Mouse (Mus musculus): ENCODE measurements at regions not wholly inside any gene's neighbourhood (a gene's known extent, or its start where the extent isn't known, plus 50 kb on each side); places are given as distances from the start of the nearest gene placed in this dataset.

DNA sequence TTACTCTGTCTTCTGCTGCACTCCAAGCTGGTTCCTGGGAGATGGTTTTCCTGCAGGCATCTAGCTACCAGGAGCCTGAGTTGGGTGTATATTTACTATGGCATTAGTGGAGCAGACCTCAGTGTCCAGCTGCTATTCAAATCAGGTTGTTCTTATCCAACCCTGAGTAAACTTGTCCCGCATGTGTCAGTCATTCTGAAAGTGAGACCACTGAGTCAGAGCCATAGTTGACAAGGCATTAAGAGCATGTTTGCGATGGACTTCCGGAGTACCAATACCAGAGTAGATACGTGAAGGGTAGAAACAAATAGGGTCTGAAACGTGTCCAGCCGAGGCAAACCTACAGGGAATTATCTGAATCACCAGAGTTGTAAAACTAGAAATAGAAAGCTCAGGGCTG, 520.6 kb downstream of the Defb40 start:
- Histone ChIP-seq H3K4me3 (ENCODE audit: low read depth, low read length) (no peak overlapping the region), H3K9me3 (ENCODE audit: control insufficient read depth, low read length) (no peaks in the 10 kb centered on the region), H3K27ac (ENCODE audit: low read depth, low read length) (no peak overlapping the region), H3K27me3 (ENCODE audit: control insufficient read depth, insufficient read depth, low read length) (no peaks in the 10 kb centered on the region), H3K4me2 (ENCODE audit: low read depth, low read length, severe bottlenecking) (no peak overlapping the region), H3K36me3 (ENCODE audit: control insufficient read depth, insufficient read depth, low read length) (no peaks in the 10 kb centered on the region), H3K9ac (ENCODE audit: low read length) (no peak overlapping the region), H3K4me1 (replicated peaks; ENCODE audit: control insufficient read depth, insufficient read depth, low read length) (no peaks in the 10 kb centered on the region)
- DNase-seq (ENCODE audit: low spot score) (no peak), ATAC-seq (replicated peaks; ENCODE audit: low FRiP score) (no peak)
- 91% methylated on average over 6 of the region's 6 CpGs for WGBS

DNA sequence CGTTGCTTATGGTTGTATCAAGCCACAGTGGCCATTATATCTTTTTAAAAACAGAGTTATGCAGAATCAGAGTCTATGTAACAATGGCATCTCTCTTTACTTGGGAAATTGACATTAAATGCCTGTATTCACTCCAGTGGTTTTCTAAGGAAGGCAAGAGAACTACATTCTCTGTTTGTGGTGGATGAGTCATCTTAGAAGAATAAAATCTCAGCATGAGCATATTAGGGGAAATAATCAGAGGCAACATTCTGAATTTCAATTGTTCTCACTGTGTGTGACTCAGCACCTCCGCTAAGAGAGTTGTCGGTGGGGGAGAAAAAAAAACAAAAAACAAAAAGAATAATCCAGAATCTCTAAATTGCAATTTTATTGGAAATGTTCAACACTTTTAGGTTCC, 529.0 kb downstream of the Defb40 start:
- 85% methylated on average over 3 of the region's 3 CpGs for WGBS
- ATAC-seq (replicated peaks; ENCODE audit: low FRiP score) (no peak), DNase-seq (ENCODE audit: low spot score) (no peak)
- H3K27me3 ChIP-seq (ENCODE audit: control insufficient read depth, insufficient read depth, low read length) = no peaks in the 10 kb centered on the region
- no peak overlapping the region for H3K4me3 ChIP-seq (ENCODE audit: low read depth, low read length)
- no peaks in the 10 kb centered on the region for H3K36me3 ChIP-seq (ENCODE audit: control insufficient read depth, insufficient read depth, low read length)
- no peak overlapping the region for H3K27ac ChIP-seq (ENCODE audit: low read depth, low read length)
- H3K4me2 ChIP-seq (ENCODE audit: low read depth, low read length, severe bottlenecking) = no peak overlapping the region
- no peaks in the 10 kb centered on the region for H3K9me3 ChIP-seq (ENCODE audit: control insufficient read depth, low read length)
- H3K9ac ChIP-seq (ENCODE audit: low read length) = no peak overlapping the region
- H3K4me1 ChIP-seq (replicated peaks; ENCODE audit: control insufficient read depth, insufficient read depth, low read length) = no peaks in the 10 kb centered on the region

DNA sequence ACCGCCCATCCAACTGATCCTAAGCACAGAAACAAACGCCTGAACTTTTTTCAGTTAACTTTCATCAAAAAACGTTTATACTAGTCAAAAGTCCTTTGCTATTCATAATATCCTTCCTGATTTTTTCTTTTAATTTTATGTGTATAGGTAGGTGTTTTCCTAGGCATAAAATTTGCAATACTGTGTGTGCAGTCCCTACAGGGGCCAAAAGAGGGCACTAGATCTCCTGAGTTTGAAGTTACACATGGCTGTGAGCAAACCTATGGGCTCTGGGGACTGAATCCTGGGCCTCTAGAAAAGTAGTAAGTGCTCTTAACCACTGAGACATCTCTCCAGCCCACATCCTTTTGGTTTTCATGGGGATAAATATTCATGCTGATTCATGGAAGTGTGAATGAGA, 535.8 kb downstream of the Defb40 start:
- Histone ChIP-seq H3K27me3 (ENCODE audit: control insufficient read depth, insufficient read depth, low read length) (no peaks in the 10 kb centered on the region), H3K36me3 (ENCODE audit: control insufficient read depth, insufficient read depth, low read length) (no peaks in the 10 kb centered on the region), H3K4me1 (replicated peaks; ENCODE audit: control insufficient read depth, insufficient read depth, low read length) (no peaks in the 10 kb centered on the region), H3K27ac (ENCODE audit: low read depth, low read length) (no peak overlapping the region), H3K9ac (ENCODE audit: low read length) (no peak overlapping the region), H3K9me3 (ENCODE audit: control insufficient read depth, low read length) (no peaks in the 10 kb centered on the region), H3K4me2 (ENCODE audit: low read depth, low read length, severe bottlenecking) (no peak overlapping the region), H3K4me3 (ENCODE audit: low read depth, low read length) (no peak overlapping the region)
- 69% methylated on average over 3 of the region's 3 CpGs for WGBS
- DNase-seq (ENCODE audit: low spot score) (no peak), ATAC-seq (replicated peaks; ENCODE audit: low FRiP score) (no peak)

DNA sequence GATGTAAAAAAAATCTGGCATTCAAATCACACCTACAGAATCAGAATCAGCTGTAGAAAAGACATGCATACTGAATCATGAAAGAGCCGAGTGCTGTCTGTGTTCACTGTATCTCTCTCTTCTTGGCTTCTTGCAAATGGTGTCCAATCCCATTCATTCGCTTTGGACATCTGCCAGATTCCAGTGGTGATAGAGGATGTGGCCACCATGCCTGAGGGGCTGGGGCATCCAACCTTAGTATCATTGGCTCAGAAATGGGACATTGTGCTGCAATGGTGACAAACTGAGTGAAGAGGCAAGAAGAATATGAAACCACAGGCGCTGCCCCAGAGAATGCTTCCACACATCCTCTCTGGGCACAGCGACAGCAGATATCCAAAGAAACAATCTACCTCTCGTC, 555.2 kb downstream of the Defb40 start:
- ATAC-seq (replicated peaks; ENCODE audit: low FRiP score) (no peak), DNase-seq (ENCODE audit: low spot score) (no peak)
- H3K4me3 ChIP-seq (ENCODE audit: low read depth, low read length) = no peak overlapping the region
- H3K4me2 ChIP-seq (ENCODE audit: low read depth, low read length, severe bottlenecking) = no peak overlapping the region
- no peak overlapping the region for H3K27ac ChIP-seq (ENCODE audit: low read depth, low read length)
- H3K27me3 ChIP-seq (ENCODE audit: control insufficient read depth, insufficient read depth, low read length) = no peaks in the 10 kb centered on the region
- WGBS = 84% methylated on average over 5 of the region's 5 CpGs
- H3K9me3 ChIP-seq (ENCODE audit: control insufficient read depth, low read length) = no peaks in the 10 kb centered on the region; the same call in 1 of the 2 replicates
- H3K9ac ChIP-seq (ENCODE audit: low read length) = no peak overlapping the region
- no peaks in the 10 kb centered on the region for H3K4me1 ChIP-seq (replicated peaks; ENCODE audit: control insufficient read depth, insufficient read depth, low read length)
- no peaks in the 10 kb centered on the region for H3K36me3 ChIP-seq (ENCODE audit: control insufficient read depth, insufficient read depth, low read length)

DNA sequence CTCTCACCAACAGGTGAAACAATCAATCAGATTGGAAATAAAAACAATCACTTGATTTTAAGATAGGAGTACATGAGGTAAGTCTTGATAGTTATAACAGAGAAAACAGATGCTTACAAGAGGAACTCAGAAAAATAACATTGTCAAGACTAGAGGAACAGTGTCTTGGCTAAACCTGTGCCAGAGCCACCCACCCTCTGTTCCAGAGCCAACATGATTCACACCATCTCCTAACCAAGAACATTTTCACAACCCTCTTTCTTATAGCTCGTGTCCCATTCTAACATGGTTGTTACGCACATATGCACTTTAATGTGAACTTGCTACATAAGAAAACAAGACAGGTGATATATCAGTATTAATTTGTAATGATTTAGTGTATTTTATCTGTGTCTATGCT, 565.6 kb downstream of the Defb40 start:
- H3K27ac ChIP-seq (ENCODE audit: low read depth, low read length) = no peak overlapping the region
- H3K27me3 ChIP-seq (ENCODE audit: control insufficient read depth, insufficient read depth, low read length) = no peaks in the 10 kb centered on the region
- H3K4me3 ChIP-seq (ENCODE audit: low read depth, low read length) = no peak overlapping the region
- H3K9ac ChIP-seq (ENCODE audit: low read length) = no peak overlapping the region
- DNase-seq (ENCODE audit: low spot score) (no peak), ATAC-seq (replicated peaks; ENCODE audit: low FRiP score) (no peak)
- H3K4me2 ChIP-seq (ENCODE audit: low read depth, low read length, severe bottlenecking) = no peak overlapping the region
- H3K4me1 ChIP-seq (replicated peaks; ENCODE audit: control insufficient read depth, insufficient read depth, low read length) = no peaks in the 10 kb centered on the region
- no peaks in the 10 kb centered on the region for H3K9me3 ChIP-seq (ENCODE audit: control insufficient read depth, low read length)
- 88% methylated on average over 2 of the region's 2 CpGs for WGBS
- no peaks in the 10 kb centered on the region for H3K36me3 ChIP-seq (ENCODE audit: control insufficient read depth, insufficient read depth, low read length)

DNA sequence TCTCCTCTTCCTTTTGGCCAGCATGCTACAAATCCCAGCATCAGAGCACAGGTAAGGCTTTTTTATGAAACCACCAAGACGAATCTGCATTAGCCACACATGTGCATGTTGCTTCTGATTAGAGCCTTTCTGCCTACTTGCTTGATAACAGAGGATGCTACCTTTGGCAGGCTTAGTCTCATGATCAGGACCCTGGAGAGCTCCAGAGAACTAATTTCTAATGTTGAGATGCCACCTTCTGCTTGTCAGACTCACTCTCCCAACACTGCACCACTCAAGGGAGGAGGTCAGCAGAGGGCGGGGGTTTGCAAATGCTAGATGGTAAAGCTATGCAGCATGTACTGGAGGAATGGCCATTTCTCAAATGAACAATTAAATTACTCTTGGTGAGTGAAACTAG, 571.6 kb downstream of the Defb40 start:
- ATAC-seq (replicated peaks; ENCODE audit: low FRiP score) = no peak
- Histone ChIP-seq H3K9me3 (ENCODE audit: control insufficient read depth, low read length) (no peaks in the 10 kb centered on the region), H3K27me3 (ENCODE audit: control insufficient read depth, insufficient read depth, low read length) (no peaks in the 10 kb centered on the region), H3K9ac (ENCODE audit: low read length) (no peak overlapping the region), H3K4me2 (ENCODE audit: low read depth, low read length, severe bottlenecking) (no peak overlapping the region), H3K27ac (ENCODE audit: low read depth, low read length) (no peak overlapping the region), H3K36me3 (ENCODE audit: control insufficient read depth, insufficient read depth, low read length) (no peaks in the 10 kb centered on the region), H3K4me3 (ENCODE audit: low read depth, low read length) (no peak overlapping the region), H3K4me1 (replicated peaks; ENCODE audit: control insufficient read depth, insufficient read depth, low read length) (no peaks in the 10 kb centered on the region)
- WGBS = 77% methylated on average over 2 of the region's 2 CpGs
- no peak for DNase-seq (ENCODE audit: low spot score)

DNA sequence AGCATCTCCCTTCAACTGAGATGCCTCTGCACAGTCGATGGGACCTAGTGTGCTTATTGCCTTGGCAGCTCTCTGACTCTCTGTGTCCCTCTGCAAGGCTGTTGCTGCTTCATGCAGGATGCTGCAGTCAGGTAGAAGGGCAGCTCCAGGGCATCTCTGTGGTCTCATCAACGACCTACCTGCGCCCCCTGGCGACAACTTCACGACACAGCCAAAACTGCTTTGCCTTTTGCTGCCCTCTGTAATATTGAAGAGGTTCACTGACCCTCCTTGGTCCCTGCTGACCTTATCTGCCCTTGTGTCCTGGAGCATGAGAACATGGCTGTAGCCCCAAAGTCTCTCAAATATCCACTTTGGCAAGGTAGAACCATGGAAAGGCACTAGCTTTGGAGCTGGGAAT, 589.7 kb downstream of the Defb40 start:
- Histone ChIP-seq H3K9me3 (ENCODE audit: control insufficient read depth, low read length) (no peaks in the 10 kb centered on the region), H3K27ac (ENCODE audit: low read depth, low read length) (no peak overlapping the region), H3K36me3 (ENCODE audit: control insufficient read depth, insufficient read depth, low read length) (no peaks in the 10 kb centered on the region), H3K4me1 (replicated peaks; ENCODE audit: control insufficient read depth, insufficient read depth, low read length) (no peaks in the 10 kb centered on the region), H3K4me2 (ENCODE audit: low read depth, low read length, severe bottlenecking) (no peak overlapping the region), H3K27me3 (ENCODE audit: control insufficient read depth, insufficient read depth, low read length) (no peaks in the 10 kb centered on the region), H3K9ac (ENCODE audit: low read length) (no peak overlapping the region), H3K4me3 (ENCODE audit: low read depth, low read length) (no peak overlapping the region)
- peak; percentile 77 for DNase-seq (ENCODE audit: low spot score)
- ATAC-seq (replicated peaks; ENCODE audit: low FRiP score) = peak; percentile 72
- 5% methylated on average over 5 of the region's 5 CpGs for WGBS

DNA sequence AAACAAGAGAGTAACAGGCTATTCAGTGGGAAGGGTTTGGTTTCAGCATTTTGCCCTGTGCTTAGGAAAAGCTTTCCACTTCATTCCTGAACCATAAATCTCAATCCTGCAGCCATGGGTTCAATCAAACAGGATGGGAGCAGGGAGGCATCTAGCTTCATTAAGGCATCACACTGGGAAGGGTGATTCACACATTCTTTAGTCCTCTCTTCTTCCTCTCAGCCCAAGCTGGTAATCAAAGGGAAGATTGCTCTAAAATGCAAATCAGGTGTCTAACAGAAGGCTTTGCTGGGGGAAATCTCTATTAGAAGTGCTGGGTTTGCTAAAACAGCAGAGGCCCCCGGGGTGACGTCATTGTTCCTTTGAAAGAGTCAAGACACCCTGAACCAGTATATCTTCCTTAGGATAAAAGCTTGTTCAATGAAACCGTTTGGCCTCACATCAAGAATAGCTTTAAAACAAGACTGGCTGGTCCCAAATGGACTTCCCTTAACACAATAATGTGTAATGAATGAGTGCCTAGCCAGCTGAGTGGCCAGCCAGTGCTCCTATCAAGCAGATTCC, 596.4 kb downstream of the Defb40 start:
- Histone ChIP-seq H3K36me3 (ENCODE audit: control insufficient read depth, insufficient read depth, low read length) (no peaks in the 10 kb centered on the region), H3K27me3 (ENCODE audit: control insufficient read depth, insufficient read depth, low read length) (no peaks in the 10 kb centered on the region), H3K4me2 (ENCODE audit: low read depth, low read length, severe bottlenecking) (no peak overlapping the region), H3K4me1 (replicated peaks; ENCODE audit: control insufficient read depth, insufficient read depth, low read length) (no peaks in the 10 kb centered on the region), H3K9ac (ENCODE audit: low read length) (no peak overlapping the region), H3K27ac (ENCODE audit: low read depth, low read length) (no peak overlapping the region), H3K9me3 (ENCODE audit: control insufficient read depth, low read length) (no peaks in the 10 kb centered on the region), H3K4me3 (ENCODE audit: low read depth, low read length) (no peak overlapping the region)
- ATAC-seq (replicated peaks; ENCODE audit: low FRiP score) (0 out of 2 replicates have a peak, but pooled peaks have one; percentile 18), DNase-seq (ENCODE audit: low spot score) (no peak)
- 24% methylated on average over 3 of the region's 3 CpGs for WGBS

DNA sequence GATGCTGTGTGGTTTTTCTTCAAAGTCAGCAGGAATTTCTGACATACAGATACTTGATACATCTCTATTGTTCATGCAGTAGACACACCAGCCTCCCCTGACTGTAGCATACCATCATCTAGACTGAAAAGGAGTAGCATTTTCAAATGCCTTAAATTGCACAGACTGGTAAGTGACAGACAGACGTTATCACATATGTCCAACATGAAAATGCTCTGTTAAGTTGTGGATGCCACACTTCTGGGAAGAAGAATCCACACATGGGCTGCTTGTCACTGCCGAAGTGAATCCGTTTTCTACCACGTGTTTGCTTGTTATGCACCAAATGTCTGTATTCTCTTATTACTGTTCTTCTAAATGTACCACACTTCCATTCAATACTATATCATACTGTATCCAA, 629.3 kb downstream of the Defb40 start:
- H3K27ac ChIP-seq (ENCODE audit: low read depth, low read length) = no peak overlapping the region
- H3K9me3 ChIP-seq (ENCODE audit: control insufficient read depth, low read length) = no peaks in the 10 kb centered on the region
- no peaks in the 10 kb centered on the region for H3K36me3 ChIP-seq (ENCODE audit: control insufficient read depth, insufficient read depth, low read length)
- no peak overlapping the region for H3K4me2 ChIP-seq (ENCODE audit: low read depth, low read length, severe bottlenecking)
- no peaks in the 10 kb centered on the region for H3K27me3 ChIP-seq (ENCODE audit: control insufficient read depth, insufficient read depth, low read length)
- H3K9ac ChIP-seq (ENCODE audit: low read length) = no peak overlapping the region
- no peak for DNase-seq (ENCODE audit: low spot score)
- no peak overlapping the region for H3K4me3 ChIP-seq (ENCODE audit: low read depth, low read length)
- 82% methylated on average over 4 of the region's 4 CpGs for WGBS
- H3K4me1 ChIP-seq (replicated peaks; ENCODE audit: control insufficient read depth, insufficient read depth, low read length) = no peaks in the 10 kb centered on the region
- ATAC-seq (replicated peaks; ENCODE audit: low FRiP score) = no peak
